Mouse (Mus musculus) urinary bladder, adult 2 months (tissue): Measurements from ENCODE around the gene Arfip1. TPM values are rescaled to one million over a fixed set of nuclear protein-coding genes. Genes with fewer than 3 reads are reported as not detected.
A peak's percentile ranks its signal among the peaks of the same experiment; 100 is the strongest.

Experiments used
- DNase-seq: peaks from one replicate; pipeline ENCODE4 v3.0.0; 2022; ENCODE audit warnings: low spot score
- polyA plus RNA-seq: library from polyadenylated mRNA; depleted of rRNA; stranded (reverse); fragments of >200 nt; gene quantifications from 2 replicates; pipeline ENCODE4 v1.2.3, GENCODE M21; 2012

Gene Arfip1
- polyA plus RNA-seq, 1 experiment, result 49.5 TPM

DNA sequence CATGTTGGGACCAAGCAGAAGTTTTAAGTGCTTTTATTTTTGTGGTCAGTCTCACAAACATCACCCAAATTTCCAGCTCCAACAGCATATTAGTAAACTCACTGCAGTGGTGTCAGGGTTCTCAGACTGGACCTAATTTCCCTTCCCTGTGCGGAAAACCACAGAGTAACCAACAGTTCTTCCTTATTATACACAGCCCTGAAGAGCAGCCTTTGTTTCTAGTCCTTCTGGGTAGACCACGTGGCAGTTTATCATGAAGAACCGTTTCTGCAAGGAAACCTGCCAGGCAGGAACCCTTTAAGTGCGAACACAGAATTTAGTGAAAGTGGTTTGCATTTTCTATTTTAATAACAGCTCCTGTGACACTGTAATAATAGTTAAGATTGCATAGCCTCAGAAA, 90.3 kb downstream of the Arfip1 start:
- DNase-seq, result no peak

DNA sequence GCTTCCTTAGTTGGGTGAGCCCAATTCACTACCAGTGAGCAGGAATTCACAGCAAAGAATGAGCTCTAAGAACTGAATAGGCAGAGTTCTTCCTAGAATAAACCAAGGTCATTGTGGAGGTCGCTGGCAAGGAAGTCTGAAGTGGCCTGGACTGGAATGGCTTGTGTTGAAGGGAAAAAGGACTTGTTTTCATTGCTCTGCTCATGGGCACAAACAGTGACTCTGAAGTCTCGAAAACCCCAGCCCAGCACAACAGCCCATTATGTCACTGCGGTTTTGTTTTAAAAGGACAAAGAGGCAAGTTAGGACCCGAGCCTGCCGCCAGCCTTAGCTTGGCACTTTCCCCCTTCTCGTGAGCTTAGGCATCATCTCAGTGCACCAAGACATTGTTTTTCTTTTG, 93.7 kb downstream of the Arfip1 start:
- no peak for DNase-seq

DNA sequence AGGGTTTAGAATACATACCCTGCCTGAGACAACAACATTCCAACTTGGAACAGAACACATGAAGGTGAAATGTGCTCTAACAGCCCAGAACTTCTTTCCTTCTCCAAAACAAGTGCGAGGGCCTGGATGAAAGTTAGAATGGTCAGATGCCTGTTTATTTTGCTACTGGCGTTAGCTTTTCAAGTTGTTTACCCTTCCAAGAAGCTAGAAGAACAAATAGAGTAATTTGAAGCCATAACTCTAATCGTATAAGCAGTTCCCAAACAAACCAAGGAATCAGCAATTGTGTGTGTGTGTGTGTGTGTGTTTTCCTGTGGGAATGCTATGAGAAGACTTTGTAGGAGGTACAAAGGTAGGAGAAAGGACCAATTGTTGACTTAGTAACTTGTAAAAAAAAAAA, 97.5 kb downstream of the Arfip1 start:
- no peak for DNase-seq

DNA sequence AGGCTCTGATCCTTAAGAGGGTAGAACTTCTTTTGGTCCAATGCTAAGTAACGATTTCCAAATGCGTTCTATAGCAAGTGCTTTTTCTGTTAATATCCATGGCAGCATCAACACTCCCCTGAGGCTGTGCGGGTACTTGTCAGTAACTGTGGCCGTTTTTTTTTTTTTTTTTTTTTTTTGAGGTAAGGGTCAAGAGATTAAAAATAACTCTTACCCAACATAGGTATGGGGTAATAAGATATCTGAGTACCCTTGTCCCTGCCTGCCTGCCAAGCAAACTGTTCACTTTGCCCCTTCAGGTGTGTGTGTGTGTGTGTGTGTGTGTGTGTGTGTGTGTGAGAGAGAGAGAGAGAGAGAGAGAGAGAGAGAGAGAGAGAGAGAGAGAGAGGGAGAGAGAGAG, 98.1 kb downstream of the Arfip1 start:
- no peak for DNase-seq

DNA sequence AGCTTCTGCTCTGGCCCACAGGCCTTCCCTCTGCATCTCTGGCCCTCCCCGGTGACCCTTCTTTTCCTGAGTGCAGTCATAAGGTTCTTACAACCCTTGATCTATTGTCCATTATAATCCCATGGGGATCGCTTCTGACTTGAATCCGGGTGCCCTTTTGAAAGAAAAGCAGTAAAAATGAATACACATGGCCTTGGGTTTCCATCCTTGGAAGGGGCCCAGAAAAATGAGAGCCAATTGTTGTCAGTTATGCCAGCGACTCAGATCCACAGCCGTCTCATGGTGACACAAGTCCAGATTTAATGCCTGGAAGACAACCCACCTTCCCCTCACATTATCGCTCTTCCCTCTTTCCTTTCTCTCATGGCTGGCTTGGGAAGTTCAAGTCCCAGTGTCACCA, 100.3 kb downstream of the Arfip1 start:
- DNase-seq, result no peak

DNA sequence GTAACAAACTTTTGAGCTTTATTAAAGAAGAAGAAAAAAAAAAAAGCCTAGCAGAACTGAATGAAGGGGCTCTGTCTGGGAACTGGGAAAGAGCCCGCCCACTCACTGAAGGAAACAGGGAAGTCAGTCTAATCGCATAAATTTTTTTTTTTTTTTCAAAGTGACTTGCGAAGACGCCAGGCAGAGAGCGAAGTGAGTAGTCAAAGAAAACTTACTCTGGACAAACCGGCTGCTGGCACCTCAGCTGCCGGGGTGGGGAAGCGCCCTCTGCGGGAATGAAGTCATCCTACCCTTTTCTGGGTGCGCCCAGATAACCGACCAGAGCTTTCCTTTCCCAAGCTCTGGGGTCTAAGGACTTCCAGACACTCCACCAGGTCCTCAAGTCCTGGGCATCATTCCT, 101.3 kb downstream of the Arfip1 start:
- DNase-seq, result no peak

DNA sequence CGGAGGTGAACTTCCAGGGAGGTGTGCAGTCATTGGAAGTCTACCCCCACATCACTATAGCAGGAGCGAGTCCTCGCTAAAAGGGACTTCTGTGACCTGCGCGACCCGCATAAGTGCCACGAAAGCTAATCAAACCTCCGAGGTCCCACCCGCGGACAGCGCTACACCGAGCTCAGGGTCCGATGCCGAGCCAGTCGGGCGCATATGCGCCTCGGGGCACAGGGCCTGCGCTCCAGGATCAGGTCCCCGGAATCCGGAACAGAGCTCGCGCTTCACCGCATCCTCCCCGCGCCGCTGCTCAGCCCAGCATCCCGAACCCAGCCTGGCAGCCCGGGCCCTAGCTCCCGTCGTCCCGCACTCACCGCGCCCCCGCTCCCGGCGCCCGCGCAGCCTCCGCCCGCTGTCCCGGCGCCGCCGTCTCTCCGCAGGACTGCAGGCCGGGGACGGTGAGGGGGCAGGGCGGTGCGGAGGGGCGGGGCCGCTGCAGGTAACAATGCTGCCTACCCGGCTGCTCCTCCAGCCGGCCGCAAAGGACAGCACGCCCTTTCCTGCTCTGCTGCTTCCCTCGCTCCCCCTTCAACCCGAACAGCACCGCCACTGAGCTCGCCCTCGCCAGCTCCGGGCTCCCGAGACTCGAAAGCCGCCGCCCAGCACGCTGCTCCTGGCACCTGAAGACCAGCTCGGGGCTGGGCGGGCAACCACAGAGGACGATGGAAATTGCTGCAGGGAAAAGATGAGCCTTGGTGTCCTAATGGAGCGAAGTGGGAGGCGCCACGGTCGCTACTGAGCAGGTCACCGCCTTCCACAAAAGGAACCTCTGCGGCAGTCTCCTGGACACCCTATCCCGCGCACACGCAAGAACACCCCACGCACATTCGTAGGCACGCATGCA, 102.2 kb downstream of the Arfip1 start, which contains the start of gene Fhdc1:
Gene Fhdc1 (minus strand): TSS at position 424 of the 892 bp plus-strand sequence.
- DNase-seq, result peak; percentile 74

DNA sequence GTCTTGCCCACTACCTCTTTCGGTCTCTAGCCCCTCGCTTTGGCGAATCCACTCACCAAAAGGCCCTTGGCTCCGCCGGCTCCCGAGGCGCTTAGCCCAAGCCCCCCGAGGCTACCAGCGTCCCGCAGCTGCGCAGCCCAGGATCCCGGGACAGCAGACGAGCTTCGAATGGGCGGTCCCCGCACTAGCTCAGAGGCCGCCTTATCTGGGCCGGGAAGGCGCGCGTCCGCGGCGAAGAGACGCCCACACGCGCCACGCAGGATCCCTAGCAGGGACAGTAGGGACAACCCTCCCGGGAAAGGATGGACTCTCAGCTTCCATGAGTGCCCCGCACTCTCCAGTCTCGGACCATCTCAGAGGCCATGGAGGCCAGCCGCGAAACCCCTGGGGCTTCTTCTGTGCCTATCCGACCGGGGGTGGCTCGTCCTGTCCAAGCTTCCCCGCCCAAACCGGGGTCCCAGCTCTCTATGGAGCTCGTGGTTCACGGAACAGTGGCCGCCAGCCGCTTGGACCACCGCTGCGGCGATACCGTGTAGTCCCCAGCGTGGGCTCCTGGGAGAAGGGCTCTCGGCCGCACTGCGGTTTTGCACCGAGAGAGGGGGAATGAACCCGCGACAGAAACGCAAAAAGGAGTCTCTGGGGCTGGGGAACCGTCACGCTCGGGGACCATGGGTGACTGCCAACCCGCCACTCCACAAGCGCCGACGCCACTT, 103.0 kb downstream of the Arfip1 start:
- DNase-seq, result peak; percentile 64

DNA sequence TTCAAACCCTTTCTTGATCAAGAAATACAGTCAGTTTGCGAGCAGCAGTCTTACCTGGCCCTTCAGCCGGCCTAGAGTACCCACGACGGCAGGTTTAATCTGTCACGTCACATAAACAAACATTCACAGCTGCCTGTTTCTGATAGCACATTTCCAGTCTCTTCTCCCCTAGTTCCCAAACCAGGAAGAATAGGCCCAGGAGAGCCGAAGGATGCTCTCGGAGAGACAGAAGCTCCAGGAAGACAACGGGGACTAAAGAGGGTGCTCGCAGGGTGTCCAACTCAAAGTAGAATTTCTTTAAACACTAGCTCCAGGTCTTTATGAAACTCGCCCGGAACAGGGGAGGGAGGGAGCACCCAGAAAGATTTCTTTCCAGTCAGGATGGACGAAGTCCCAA, 103.5 kb downstream of the Arfip1 start:
- DNase-seq, result no peak

DNA sequence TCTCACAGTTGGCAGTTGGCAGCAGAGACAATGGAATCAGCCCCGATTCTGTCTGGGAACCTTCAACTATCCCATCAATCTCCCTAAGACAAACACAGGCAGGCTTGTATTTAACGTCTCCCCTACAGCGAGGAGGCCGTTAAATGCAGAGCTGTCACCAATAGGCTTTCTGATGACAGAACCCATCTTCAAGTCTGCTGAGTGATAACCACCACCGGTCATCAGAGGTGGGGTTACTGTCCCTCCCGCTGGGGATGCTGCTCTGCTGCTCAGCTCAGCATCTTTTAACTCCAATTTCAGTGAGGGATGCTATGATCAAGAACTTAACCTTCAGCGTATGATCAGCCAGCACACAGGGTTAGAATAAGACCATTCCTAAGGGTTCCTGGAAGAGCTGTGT, 104.2 kb downstream of the Arfip1 start:
- DNase-seq, result no peak

DNA sequence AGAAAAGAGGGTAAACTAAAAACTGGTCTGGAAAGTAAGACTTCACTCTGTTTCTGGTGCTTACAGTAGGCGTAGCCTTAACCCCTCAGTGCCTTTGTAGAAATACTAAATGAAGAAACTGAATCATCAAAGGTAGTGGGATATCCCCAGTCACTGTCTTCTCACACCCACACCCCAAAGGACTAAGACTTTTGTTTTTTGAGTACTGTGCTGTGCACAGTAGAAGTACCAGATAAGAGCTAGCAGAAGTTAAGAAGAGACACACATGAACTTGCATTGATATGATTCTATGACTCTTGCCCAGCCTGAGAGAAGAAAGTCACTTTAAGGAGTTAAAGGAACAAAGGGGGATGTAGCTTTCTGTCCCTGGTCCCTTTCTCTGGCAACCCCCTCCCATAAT, 104.9 kb downstream of the Arfip1 start:
- no peak for DNase-seq

DNA sequence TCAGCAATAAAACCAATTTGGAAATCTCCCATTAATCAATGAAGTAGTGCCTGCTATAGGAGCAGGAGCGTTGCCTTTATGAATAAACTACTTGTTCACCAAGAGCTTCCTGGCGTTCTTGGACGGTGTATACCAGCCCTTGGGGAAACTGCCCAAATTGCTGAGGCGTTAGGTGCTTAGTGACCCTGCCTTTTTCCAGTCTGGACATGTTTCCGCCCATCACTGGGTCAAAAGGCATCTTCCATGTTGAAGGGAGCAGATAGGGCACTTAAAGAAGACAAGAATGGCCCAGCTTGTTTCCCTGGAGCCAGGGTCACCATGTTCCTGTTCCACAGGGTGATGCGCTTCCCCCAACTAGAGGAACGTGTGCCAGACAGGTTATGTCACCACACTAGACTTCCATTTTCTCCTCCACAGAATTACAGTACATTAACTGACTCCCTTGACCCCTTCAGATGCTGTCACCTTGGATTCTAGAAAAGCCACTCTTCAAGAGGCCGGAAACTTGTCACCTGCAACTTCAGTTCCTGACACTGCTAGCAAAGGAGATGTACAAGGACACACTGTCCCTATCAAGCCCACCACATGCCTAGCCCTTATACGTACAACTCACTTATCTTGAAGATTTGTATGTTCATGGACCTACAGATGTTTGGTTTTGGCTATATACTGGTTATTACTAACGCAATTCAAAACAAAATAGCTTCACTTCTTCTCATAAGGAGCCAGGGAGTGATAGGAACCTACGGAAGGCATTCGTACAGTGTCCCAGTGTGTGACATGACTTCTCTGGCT, 107.2 kb downstream of the Arfip1 start:
- no peak for DNase-seq

DNA sequence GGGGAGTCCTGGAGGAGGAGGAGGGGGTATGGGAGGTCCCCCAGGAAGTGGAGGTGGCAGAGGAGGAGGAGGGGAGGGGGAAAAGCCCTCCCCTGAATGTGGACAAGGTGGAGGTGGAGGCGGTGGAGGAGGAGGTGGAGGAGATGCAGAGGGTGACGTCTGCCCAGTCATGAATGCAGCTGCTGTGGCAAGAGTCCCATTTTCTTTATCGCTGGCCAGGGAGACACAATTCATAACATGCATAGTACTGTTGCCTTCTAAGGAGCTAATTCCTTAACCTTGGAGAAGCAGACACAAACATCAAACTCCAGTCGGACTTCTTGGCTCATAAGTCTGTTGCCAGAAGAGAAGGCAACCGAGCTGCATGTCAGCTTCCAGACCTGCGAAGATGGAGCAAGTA, 108.0 kb downstream of the Arfip1 start:
- no peak for DNase-seq

DNA sequence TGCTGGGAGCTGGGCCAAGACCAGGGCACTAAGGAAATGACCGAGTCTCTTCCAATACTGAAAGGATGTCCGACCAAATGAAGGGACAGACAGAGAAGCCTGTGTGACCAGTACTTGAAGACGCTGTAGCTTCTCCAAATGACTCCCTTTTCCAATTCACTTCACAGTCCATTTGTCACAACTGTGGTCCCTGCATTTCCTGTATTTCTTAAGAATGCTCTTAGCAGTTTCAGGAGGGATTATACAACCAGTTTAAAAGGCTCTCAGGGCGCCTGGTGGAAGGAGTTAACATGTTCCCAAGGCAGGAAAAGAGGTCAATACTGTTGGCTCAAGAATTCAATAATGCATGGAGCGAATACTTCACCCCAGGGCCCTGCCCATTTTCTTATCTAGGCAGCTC, 109.5 kb downstream of the Arfip1 start:
- DNase-seq, result no peak

DNA sequence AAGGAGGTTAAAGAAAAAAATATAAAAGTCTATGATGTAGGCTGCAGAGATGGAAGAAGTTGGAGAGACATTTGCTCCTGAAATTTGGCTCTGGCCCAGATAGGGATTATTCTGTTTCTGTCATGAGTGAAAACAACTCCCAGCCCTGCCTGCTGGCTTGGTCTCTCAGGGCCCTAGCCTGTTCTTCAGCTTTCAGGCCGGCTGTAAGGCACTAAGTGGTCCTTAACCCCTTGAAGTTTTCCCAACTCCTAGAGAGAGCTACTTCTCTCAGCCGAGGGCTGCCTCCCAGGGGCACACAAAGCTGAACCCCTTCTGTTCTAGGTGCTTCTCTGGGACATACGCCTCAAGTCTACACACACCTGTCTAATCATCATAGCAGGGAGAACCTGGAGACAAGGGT, 109.9 kb downstream of the Arfip1 start:
- no peak for DNase-seq

DNA sequence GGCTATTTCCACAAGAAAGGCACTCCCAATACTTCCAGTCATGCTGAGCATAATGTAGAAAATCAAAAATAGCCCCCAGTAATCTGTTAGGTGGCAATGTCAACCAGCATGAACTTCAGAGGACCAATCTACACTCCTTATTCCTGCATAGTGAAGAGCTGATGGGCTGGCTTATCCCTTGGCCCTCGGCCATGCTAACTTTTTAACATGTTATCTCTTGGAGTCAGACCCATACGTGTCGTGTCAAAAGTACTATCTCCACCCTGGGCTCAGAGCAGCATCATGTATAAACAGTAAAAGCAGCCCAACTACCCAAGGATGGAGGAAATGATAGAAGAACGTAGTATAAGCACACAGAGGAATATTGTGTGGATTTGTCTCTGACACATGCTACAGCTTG, 111.3 kb downstream of the Arfip1 start:
- DNase-seq, result no peak

DNA sequence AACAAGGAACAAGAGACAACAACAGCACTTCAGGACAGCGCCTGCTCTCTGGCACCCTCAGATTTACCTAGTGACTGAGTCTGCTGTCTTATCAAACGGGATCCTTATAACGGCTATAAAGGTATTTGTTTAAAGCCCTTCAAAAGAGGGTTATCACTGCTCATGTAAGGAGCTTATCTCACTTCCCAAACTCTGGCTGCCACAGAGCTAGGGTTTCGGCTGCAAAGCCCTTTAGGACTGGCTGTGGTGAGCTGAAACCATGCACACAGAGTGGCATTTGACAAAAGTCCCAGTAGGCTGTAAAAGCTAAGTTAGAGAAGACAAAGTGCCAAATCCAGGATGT, 114.3 kb downstream of the Arfip1 start:
- no peak for DNase-seq

DNA sequence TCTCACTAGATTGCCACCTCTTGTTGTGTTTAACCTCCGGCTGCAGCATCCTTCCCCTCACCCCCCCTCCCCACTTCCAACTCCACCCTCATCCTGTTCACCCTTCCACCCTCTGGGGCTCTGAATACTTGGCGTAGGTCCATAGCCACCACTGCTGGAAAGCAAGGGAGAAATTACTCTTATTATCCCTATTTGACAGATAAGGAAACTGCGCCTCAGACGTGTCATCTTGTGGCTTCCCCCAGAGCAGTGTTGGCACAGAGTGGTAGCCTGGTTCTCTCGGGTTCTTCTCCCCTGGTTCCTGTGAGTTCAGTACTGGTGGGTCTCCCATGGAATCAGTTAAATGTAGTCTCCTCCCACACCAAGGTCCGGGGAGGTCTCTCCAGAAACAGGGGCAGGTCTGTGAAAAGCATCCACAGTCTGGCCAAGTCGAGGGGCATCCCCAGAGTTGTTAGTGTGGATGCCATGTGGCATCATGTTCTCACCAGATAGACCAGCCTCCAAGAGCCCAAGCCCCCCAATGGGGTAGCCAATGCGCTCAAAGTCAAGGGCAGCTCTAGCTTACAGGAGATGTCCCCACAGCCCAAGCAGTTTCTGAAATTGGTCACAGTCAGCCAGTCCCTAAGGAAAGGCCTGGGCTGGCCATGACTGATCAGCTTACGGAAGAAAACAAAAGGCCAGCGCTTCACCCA, 114.9 kb downstream of the Arfip1 start:
- no peak for DNase-seq

DNA sequence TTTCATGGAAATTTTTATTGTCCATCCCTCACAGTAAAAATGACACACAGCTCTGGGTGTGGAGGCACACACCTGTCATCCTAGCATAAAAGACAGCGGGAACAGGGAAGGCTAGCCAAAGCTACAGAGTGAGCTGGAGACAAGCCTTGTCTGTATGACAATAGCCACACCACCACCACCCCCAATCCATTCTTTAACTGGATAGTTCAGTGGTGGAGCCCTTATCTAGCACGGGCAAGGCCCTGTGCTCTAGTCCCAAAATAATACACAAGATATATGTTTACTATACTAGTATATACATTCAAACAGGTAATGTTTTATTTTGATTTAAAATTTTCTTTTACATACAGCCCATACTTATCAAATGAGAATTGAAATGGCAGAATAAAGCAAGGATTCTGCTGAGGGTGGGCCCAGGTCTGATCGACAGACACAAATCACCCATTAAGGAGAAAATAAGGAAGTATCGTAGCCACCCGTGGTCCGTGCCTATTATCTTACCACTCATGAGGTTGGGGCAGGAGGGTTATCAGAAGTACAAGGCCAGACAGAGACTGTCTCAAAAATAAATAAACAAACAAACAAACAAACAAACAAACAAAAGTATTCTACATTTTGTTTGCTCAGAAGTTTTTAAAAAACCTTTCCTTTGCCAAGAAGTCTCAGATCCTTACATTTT, 116.5 kb downstream of the Arfip1 start:
- DNase-seq, result no peak

DNA sequence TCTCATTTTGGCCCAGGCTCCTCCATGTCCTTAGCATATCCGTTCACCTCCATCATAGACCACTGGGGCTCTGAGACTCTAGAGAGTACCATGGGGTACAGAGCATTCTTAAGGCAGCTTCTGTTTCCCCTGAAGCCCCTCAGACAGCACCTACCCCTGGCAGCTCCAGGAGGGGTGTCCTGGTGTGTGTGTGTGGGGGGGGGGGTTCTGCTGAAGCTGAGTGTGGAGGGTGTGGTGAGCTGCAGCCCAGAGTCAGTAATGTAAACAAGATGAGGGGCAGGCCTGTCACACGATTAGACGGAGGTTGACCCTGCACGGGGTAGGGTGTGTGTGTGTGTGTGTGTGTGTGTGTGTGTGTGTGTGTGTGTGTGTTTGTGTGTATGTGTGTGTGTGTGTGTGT, 120.7 kb downstream of the Arfip1 start:
- DNase-seq, result no peak

DNA sequence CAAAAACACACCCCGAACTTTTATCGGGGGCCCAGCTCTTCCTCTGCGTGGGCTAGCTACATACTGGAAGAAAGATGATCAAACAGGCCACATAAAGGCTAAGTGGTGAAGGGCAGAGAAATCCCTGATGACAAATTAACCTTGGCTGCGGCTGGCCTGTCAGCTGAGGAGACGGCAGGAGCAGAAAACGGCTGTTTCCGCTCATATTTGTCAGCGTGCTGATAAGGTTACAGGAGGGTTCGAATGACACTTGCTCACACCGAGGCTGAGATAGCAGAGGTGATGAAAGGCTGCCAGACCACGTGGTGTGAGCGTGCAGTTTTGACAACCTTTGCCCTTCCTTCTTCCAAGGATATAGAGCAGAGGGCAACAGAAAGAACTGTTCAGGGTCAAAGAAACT, 121.5 kb downstream of the Arfip1 start:
- no peak for DNase-seq
